Mouse (Mus musculus) spleen, adult 12 weeks (tissue): ENCODE measurements around the gene Cpne5.
"Not testable (repeated sequence)": the region's sequence is repeated elsewhere in the genome, so short reads cannot be mapped to it uniquely, and the experiment has no call there.

Experiments
- DNase-seq: peaks from one replicate; pipeline ENCODE4 v3.0.0; 2022; ENCODE audit warnings: low spot score

The Cpne5 gene

GRCm38 (mm10) chr17:29136236-29136635 is 101.7 kb downstream of the Cpne5 start:
- no peak for DNase-seq

DNA sequence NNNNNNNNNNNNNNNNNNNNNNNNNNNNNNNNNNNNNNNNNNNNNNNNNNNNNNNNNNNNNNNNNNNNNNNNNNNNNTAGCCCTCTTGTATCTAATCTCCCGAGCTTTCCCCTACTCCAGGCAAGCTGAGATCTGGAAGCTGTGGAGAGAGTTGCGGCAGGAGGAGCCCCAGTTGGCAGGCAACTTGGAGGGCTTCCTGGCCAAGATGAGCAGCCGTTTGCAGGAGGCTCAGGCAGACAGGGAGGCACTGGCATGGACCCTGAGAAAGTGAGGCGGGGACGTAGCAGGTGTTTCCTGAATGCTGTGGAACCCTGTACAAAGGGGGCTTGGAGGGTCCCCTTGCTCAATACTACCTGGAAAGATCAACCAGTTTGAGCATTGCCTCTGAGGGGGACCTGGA is 102.9 kb downstream of the Cpne5 start:
- DNase-seq: no peak

DNA sequence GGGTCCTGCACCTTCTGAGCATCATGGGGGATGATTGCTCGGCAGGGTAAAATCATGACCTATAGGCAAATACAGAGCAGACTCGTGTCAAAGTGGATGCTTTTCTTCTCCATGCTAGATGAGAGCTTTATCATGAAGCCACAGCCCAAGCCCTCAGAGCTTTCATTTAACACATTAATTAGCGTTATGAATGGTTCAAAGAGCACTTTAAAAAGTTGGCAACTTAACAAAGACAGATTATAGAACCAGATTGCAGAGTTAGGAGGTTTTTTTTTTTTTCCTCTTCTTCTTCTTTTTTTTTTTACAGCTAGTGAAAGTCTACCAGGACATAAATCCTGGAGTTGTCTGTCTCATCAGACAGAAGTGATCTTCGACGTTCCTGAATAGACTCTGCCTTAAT is 108.6 kb downstream of the Cpne5 start:
- no peak for DNase-seq

DNA sequence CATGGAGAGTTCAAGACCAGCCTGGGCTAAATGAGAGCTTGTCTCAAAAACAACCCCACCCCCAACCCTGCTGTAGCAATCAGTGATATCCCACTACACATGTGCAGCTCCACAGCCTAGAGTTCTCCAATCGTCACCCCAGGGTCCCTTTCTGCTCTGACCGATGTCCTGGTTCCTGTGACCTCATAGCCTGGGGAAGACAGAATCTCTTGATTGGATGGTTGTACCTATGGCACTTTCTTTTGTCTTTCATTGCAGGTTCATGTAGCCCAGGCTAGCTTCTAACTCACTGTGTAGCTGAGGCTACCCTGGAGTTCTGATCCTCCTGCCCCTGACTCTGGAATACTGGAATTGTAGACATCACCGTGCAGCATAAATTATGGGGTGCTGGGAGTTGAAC is 111.4 kb downstream of the Cpne5 start:
- DNase-seq: no peak

DNA sequence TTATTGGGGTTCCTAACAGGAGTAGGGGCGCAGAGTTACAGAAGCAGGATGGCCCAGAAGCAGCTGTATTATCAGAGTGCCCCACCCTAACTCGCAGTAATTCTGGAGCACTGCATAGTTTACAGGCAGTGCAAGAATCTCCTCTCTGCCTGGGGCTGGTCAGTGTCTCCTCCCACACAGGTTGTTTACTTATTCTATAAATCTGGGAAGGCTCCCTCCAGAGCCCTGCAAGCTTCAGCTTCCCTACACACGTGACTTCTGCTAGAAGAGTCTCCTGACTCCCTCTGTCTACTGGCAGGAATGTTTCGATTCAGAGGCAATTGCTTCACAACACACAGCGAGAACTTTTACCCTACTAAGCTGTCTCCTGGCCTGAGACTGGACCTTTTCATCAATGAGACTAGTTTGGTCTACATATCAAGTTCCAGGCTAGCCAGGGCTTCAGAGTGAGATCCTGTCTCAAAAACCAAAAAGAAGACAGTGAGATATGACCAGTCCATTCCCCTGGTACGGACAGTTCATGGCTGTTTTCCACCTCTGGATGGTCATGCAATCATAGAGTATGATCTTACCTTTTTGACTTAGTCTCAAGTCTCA is 114.3 kb downstream of the Cpne5 start:
- no peak for DNase-seq

DNA sequence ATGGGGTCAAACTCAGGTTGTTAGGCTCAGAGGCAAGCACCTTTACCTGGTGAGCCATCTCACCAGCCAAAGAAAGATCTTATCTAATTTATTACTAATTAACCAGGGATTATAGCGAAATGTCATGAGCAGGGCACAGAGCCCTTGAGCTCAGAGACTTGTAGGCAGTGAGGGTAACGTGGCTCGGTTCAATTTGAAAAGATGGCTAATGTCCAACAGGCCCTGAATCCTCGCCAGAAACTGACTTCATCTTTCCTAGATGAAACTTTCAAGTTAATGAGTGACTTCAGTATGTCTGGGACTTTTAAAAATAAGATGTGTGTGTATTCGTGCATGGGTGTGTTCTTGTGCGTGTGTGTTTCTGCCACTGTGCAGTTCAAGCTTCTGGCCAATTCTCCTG is 115.2 kb downstream of the Cpne5 start:
- DNase-seq: no peak

DNA sequence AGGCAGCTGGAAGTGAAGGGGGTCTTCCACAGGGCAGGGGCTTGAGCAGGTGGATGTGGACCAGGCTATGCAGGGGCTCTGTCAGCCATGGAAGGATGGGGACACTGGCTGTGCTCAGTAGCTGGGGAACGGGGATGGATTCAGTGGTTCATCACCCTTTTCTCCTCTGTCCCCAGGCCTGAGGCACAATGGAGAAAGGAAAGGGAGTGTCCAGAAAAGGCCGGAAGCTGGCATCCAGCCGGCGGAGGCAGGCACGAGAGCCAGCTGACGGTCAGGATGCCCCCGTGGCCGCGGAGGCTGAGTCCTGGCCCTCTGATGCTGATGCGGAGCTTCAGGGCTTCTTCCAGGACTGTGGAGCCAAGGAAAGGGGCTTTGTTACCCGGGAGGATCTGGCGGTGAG is 117.3 kb downstream of the Cpne5 start:
- no peak for DNase-seq

DNA sequence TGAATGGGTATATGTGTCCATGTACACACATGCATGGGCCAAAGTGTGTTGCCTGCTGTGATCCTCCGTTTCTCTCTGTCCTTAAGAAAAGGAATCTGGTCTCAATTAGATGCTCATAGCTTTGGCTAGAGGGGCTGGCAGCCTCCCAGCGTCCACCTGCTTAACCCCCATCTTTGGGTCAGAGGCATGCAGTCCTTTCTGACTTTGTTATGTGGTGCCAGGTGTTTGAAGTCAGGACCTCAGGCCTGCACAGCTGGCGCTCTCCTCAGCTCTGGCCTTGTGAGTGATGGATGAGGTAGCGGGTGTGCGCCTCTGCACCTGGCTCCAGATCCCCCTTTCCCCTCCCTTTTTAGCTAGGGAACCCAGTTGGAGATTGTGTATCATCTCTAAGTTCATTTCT is 119.9 kb downstream of the Cpne5 start:
- no peak for DNase-seq

GRCm38 (mm10) chr17:29117006-29117648 is 120.8 kb downstream of the Cpne5 start:
- no peak for DNase-seq

DNA sequence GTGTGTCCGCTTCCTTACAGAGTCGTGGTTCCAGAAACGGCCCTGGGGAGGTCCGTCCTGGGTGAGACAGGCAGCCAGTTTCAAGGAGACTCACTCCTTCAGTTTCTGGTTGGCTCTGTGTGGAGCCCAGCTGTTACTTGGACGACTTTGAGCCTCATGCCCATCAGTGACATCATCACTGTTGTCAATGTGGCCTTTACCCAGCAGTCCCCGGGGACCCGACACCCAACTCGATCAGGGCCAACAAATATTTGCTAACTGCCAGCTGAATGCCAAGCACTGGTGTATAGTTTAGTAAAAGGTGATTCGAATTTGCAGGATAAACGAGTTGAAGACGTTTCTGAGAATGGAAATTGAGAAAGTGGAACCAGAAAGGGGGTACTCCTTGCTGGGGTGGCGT is 121.9 kb downstream of the Cpne5 start:
- no peak for DNase-seq

- no peak for DNase-seq
These were observed 124.2 kb downstream of the Cpne5 start, which contains the start of gene Rab44 for GRCm38 (mm10) chr17:29113591-29114352. Rab44 (plus strand) TSS chr17:29114145.

DNA sequence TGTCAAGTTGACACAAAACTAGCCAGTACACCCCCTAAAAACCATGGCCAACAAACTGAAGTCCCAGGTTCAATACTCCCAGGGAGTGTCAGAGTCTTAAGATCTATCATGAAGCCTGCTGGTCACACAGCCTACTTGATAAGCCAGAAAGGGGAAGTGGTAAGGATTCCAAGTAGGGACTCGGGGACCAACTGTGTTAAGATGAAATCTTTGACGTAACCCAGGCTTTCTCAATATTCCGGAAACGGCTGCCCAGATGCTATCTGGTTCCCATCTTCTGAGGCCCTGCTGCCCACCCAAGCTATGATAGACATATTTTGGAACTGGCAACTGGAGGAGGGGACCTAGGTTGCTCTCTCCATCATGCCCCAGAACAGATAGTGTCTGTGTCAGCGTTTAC is 126.6 kb downstream of the Cpne5 start:
- DNase-seq: no peak

- not testable (repeated sequence) for DNase-seq
These were observed 127.6 kb downstream of the Cpne5 start for GRCm38 (mm10) chr17:29110356-29110755.
